Mouse (Mus musculus) liver, postnatal 0 days (tissue): ENCODE data around the gene Zc3h12c.

Experiments used
- CTCF ChIP-seq: sonication (generic); IDR thresholded peaks from 2 replicates; pipeline ENCODE4 v1.5.1; 2016; ENCODE audit warnings: antibody characterized with exemption, low read depth
- EP300 ChIP-seq: IDR thresholded peaks from 2 replicates; pipeline ENCODE4 v1.6.1; 2016; ENCODE audit warnings: antibody characterized with exemption, low read depth, mild to moderate bottlenecking

DNA sequence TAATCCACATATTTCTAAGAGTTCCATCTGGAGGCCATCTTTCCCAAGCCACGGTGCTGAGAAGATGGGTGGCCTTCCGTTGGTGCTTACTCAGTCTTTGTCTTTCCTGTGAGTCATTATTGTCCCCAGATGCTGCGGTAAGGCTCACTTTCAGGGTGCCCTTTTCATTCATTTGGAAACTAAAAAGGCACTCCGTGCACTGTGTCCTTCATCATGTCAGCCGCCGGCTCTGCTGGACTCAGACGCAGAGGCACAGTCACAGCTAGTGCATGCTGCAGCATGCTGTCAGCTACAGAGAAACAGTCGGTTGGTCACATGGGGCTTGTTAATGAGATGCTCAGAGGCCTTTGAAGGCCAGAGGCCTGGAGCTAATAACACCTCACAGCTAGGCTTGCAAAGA, 19.7 kb upstream of the Zc3h12c start:
- TF ChIP-seq CTCF = no peak
- no peak for TF ChIP-seq EP300
